ENCODE assay signal across 7 mouse cellular contexts in the genomic region with DNA sequence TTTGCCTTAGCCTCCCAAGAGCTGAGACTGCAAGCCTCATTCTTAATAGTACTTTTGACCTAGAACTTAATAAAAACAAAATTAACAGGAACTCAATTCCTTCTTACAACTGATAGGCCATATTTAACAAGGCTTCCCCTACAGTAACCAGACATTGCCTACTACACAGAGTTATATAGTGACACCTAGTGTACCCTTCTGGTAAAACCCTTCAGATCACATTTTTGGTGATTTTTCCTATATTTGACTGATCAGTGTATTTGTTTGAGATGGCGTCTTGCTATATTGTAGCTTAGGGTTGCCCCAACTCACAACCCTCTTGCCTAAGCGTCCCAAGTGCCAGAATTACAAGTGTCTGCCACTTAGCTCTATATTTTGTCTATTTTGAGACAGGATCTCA. TPM values are rescaled to one million over a fixed set of nuclear protein-coding genes. Genes with fewer than 3 reads are reported as not detected.
DNase-seq lines count a peak whose midpoint lies in the region; TF ChIP-seq lines count a peak whose summit lies in the region.

No protein-coding gene starts in this region.

- no peak for DNase-seq in left cerebral cortex, adult 2 months (ENCODE audit: extremely low spot score in 1 of 2, low spot score in 2 of 2)
- DNase-seq in left cerebral cortex, adult 18-20 months (ENCODE audit: low spot score in 2 of 2) = no peak
- peak; percentile 85 for DNase-seq in NIH3T3 (ENCODE audit: low read depth)
- DNase-seq in fibroblast of lung, adult 2 months (ENCODE audit: low read depth) = peak; percentile 33
- DNase-seq in naive thymus-derived CD4-positive, alpha-beta T cell, adult 2 months (ENCODE audit: low read depth) = peak; percentile 84
- DNase-seq in right cerebral cortex, postnatal 14 days = no peak
- DNase-seq in spleen, postnatal 14 days (ENCODE audit: low spot score in 2 of 2) = no peak

- H3K4me3 ChIP-seq in left cerebral cortex, adult 2 months = no peak overlapping the region

- intact Hi-C loops in left cerebral cortex, adult 2 months (cut with DNase I) = loop anchor here (2.0 to 5.0 kb wide), 2 partner anchors 71 to 409 kb away; no protein-coding TSS in a partner anchor

- H3K27ac ChIP-seq in left cerebral cortex, adult 2 months = no peak overlapping the region

- TF ChIP-seq CTCF in left cerebral cortex, adult 2 months (IDR thresholded peaks at IDR 0.05) = peak; percentile 81

RNA-seq across cellular contexts. Expression of gene Slc25a3, which starts 17.7 kb away (rescaled TPM):
- 100 to 1,000 TPM; 501 to 539 TPM for total RNA-seq in left cerebral cortex, adult 2 months (2021)
- 100 to 1,000 TPM; 557 to 570 TPM for total RNA-seq in left cerebral cortex, adult 18-20 months (2021)

RNA-seq across cellular contexts. Expression of gene Tmpo, which starts 39.6 kb away (rescaled TPM):
- total RNA-seq in left cerebral cortex, adult 2 months (2021) = 10 to 100 TPM; 40.4 to 40.6 TPM
- 10 to 100 TPM; 44.1 to 49.8 TPM for total RNA-seq in left cerebral cortex, adult 18-20 months (2021)

RNA-seq across cellular contexts. Expression of gene Ikbip, which starts 58.8 kb away (rescaled TPM):
- 10 to 100 TPM; 11.3 to 13.8 TPM for total RNA-seq in left cerebral cortex, adult 2 months (2021)
- total RNA-seq in left cerebral cortex, adult 18-20 months (2021) = 10 to 100 TPM; 13.0 to 14.2 TPM

RNA-seq across cellular contexts. Expression of gene Apaf1, which starts 59.0 kb away (rescaled TPM):
- total RNA-seq in left cerebral cortex, adult 2 months (2021) = 10 to 100 TPM; 11.0 to 13.7 TPM
- 10 to 100 TPM; 11.8 to 16.0 TPM for total RNA-seq in left cerebral cortex, adult 18-20 months (2021)

Comparison
In these comparisons a context has a peak if more than half of its experiments do, and no peak if none do; other contexts are left out.
1. DNase-seq: peak in NIH3T3 (single experiment), fibroblast of lung, adult 2 months (single experiment) and naive thymus-derived CD4-positive, alpha-beta T cell, adult 2 months (single experiment); none in left cerebral cortex, adult 2 months (0 of 2), left cerebral cortex, adult 18-20 months (0 of 2), right cerebral cortex, postnatal 14 days (single experiment) and spleen, postnatal 14 days (0 of 2).